Mouse (Mus musculus): Measurements from ENCODE around the gene Phf6.
A peak's percentile ranks its signal among the peaks of the same experiment; 100 is the strongest.
"Not testable (repeated sequence)": the region's sequence is repeated elsewhere in the genome, so short reads cannot be mapped to it uniquely, and the experiment has no call there.

The Phf6 gene

GRCm38 (mm10) chrX:52981378-52981777 lies 69.3 kb downstream of the Phf6 start:
- no peak for DNase-seq

- peak; percentile 89 for DNase-seq
Measured at GRCm38 (mm10) chrX:52987905-52988783, 76.1 kb downstream of the Phf6 start, which contains the start of gene Hprt. Hprt (plus strand) TSS chrX:52988137.

DNA sequence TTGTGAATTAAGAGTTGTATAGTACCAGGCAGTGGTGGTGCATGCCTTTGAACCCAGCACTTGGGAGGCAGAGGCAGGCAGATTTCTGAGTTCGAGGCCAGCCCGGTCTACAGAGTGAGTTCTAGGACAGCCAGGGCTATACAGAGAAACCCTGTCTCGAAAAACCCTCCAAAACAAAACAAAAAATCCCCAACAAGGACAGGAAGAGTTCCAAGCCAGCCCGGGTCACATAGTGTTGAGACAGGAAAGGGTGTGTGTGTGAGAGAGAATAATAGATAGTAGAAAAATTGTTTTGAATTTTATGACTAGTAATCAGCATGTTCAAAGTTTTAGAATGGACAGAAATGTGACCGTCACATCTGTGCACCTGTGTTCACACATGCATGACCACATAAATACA lies 82.7 kb downstream of the Phf6 start:
- DNase-seq, result not testable (repeated sequence)

- DNase-seq, result peak; percentile 10
Measured at GRCm38 (mm10) chrX:53004887-53005286, 92.8 kb downstream of the Phf6 start.

DNA sequence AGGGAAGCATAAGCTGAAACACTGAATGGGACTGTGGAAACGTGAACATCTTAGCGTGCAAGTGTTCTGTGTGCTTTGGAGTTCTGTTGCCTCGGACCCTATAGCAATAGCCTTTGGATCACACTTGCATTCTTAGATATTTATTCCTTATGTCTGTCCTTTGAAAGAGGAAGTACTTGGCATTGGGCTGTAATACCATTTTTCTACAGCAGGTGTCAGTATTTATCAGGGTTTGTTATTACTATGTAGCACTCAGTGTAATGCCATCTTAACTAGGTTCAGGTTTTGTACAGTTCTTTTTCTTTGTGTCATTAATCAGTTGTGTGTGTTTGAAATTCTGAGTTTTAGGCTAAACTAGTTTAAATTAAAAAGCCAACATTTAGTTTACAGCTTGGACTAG lies 94.0 kb downstream of the Phf6 start:
- no peak for DNase-seq
